Mouse (Mus musculus) heart, postnatal 0 days (tissue): ENCODE measurements at regions not wholly inside any gene's neighbourhood (a gene's known extent, or its start where the extent isn't known, plus 50 kb on each side); places are given as distances from the start of the nearest gene placed in this dataset.

Experiments
- CTCF ChIP-seq: IDR thresholded peaks from 2 replicates; pipeline ENCODE4 v1.5.1; 2016; ENCODE audit warnings: antibody characterized with exemption, control low read depth, low read depth
- EP300 ChIP-seq: IDR thresholded peaks from 2 replicates; pipeline ENCODE4 v1.6.1; 2016; ENCODE audit warnings: antibody characterized with exemption, low read depth

GRCm38 (mm10) chr11:113085556-113085955, 303.5 kb downstream of the Sox9 start:
- TF ChIP-seq CTCF (no peak), EP300 (no peak)
